Mouse (Mus musculus): Measurements from ENCODE around the gene Zic4.

GRCm38 (mm10) chr9:91383441-91384135, 21.4 kb downstream of the Zic4 start:
- TF ChIP-seq POLR2A (IDR thresholded peaks at IDR 0.05; ENCODE audit: borderline replicate concordance, insufficient read depth, low read length) (peak; percentile 48; the same call in 1 of the 2 replicates), CTCF (IDR thresholded peaks at IDR 0.05; ENCODE audit: borderline replicate concordance, insufficient read depth, low read depth, low read length) (no peak)
